Mouse (Mus musculus): ENCODE results near the gene Gpatch1.

- TF ChIP-seq CTCF (IDR thresholded peaks at IDR 0.05; ENCODE audit: low read depth) (no peak), EP300 (IDR thresholded peaks at IDR 0.05; ENCODE audit: low read depth) (no peak)
These were observed 30.8 kb upstream of the Gpatch1 start for GRCm38 (mm10) chr7:35349022-35349421.

Measured in liver, embryonic 14.5 days (tissue).